ENCODE assay signal across 9 mouse cellular contexts in the genomic region with DNA sequence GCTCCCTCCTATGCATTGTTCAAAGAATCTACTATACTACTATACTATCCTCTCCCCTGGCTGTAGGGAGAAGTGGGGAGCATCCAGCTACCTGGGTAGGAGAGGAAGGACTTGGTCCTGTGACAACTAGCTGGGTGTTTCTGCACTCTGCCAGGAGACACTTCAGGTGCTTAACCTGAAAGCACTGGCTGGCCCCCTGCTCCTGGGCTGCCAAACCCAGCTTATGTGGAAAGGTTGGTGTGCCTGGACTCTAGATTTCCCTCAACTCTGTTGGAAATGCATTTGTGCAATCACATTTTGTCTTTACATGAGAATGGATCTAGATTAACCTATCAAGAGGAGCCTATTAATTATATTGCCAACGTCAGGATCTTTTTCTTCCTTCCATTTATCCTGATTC. TPM values are rescaled to one million over a fixed set of nuclear protein-coding genes. Genes with fewer than 3 reads are reported as not detected.
DNase-seq lines count a peak whose midpoint lies in the region; ATAC-seq and TF ChIP-seq lines count a peak whose summit lies in the region.
"Had no signal": no experiment of that assay in that cellular context is flagged by ENCODE, and none has a peak within 500 bp of the region (broad histone marks: within the 10 kb centered on the region; RNA-seq: fewer than 3 reads in every experiment).

No protein-coding gene starts in this region.

- H3K27me3 ChIP-seq in kidney, embryonic 14.5 days (ENCODE audit: control insufficient read depth, insufficient read depth, low read length), result no peaks in the 10 kb centered on the region; the same call in 1 of the 2 replicates
- 0 out of 2 replicates have a peak, but pooled peaks cover 2% of the 10 kb centered on the region for H3K27me3 ChIP-seq in embryonic facial prominence, embryonic 14.5 days (replicated peaks; ENCODE audit: control insufficient read depth, insufficient read depth, low read length)
- no peaks in the 10 kb centered on the region for H3K27me3 ChIP-seq in hindbrain, postnatal 0 days (ENCODE audit: insufficient read depth, low read length)
- H3K27me3 ChIP-seq in midbrain, embryonic 15.5 days (replicated peaks), result no peaks in the 10 kb centered on the region; the same call in 1 of the 2 replicates

- H3K4me2 ChIP-seq in kidney, embryonic 14.5 days (replicated peaks; ENCODE audit: low read depth, low read length), result peak overlapping the region; percentile 55
- peak overlapping the region; percentile 92 for H3K4me2 ChIP-seq in embryonic facial prominence, embryonic 14.5 days (ENCODE audit: low read depth, low read length)
- peak overlapping the region; percentile 91 for H3K4me2 ChIP-seq in hindbrain, postnatal 0 days (ENCODE audit: low read depth, low read length)
- peak overlapping the region; percentile 92 for H3K4me2 ChIP-seq in midbrain, embryonic 15.5 days

- H3K4me1 ChIP-seq in kidney, embryonic 14.5 days (ENCODE audit: control insufficient read depth, insufficient read depth, low read length), result no peaks in the 10 kb centered on the region; the same call in 1 of the 2 replicates
- peaks cover 14% of the 10 kb centered on the region for H3K4me1 ChIP-seq in embryonic facial prominence, embryonic 14.5 days (ENCODE audit: control insufficient read depth, insufficient read depth, low read length)
- peaks cover 27% of the 10 kb centered on the region for H3K4me1 ChIP-seq in hindbrain, postnatal 0 days (ENCODE audit: insufficient read depth, low read length)
- peaks cover 27% of the 10 kb centered on the region for H3K4me1 ChIP-seq in midbrain, embryonic 15.5 days

- ATAC-seq in kidney, embryonic 14.5 days (ENCODE audit: low FRiP score, low TSS enrichment), result no peak
- no peak for ATAC-seq in embryonic facial prominence, embryonic 14.5 days (ENCODE audit: low read depth)
- ATAC-seq in hindbrain, postnatal 0 days, result no peak
- no peak; the same call in 1 of the 2 replicates for ATAC-seq in midbrain, embryonic 15.5 days (replicated peaks)
- ATAC-seq in megakaryocyte-erythroid progenitor cell, adult 5-6 weeks (replicated peaks; ENCODE audit: low FRiP score, low TSS enrichment, poor library complexity, severe bottlenecking), result no peak

- no peak for DNase-seq in kidney, postnatal 4 days
- no peak for DNase-seq in embryonic facial prominence, embryonic 14.5 days (ENCODE audit: low spot score)
- DNase-seq in hindbrain, postnatal 0 days (ENCODE audit: low spot score), result no peak
- DNase-seq in layer of hippocampus, postnatal 14 days (ENCODE audit: low spot score in 2 of 2), result no peak
- DNase-seq in adrenal gland, postnatal 36 days, result no peak

- no peak overlapping the region for H3K9ac ChIP-seq in kidney, embryonic 14.5 days (ENCODE audit: low read depth, low read length)
- H3K9ac ChIP-seq in embryonic facial prominence, embryonic 14.5 days (ENCODE audit: low read depth, low read length), result no peak overlapping the region
- H3K9ac ChIP-seq in hindbrain, postnatal 0 days (replicated peaks; ENCODE audit: low read length), result peak overlapping the region; percentile 77; the same call in 1 of the 2 replicates
- H3K9ac ChIP-seq in midbrain, embryonic 15.5 days, result no peak overlapping the region

- 70% methylated on average over 1 of the region's 1 CpGs for WGBS in kidney, embryonic 14.5 days
- WGBS in embryonic facial prominence, embryonic 14.5 days, result 72% methylated on average over 1 of the region's 1 CpGs
- 59% methylated on average over 1 of the region's 1 CpGs for WGBS in hindbrain, postnatal 0 days
- 47% methylated on average over 1 of the region's 1 CpGs for WGBS in midbrain, embryonic 15.5 days

- H3K9me3 ChIP-seq in kidney, embryonic 14.5 days (ENCODE audit: control insufficient read depth, low read length), result no peaks in the 10 kb centered on the region
- no peaks in the 10 kb centered on the region for H3K9me3 ChIP-seq in embryonic facial prominence, embryonic 14.5 days (ENCODE audit: control insufficient read depth, low read length)
- H3K9me3 ChIP-seq in hindbrain, postnatal 0 days (ENCODE audit: low read length), result no peaks in the 10 kb centered on the region
- no peaks in the 10 kb centered on the region for H3K9me3 ChIP-seq in midbrain, embryonic 15.5 days
- H3K9me3 ChIP-seq: G1E had no signal

- TF ChIP-seq CTCF in hindbrain, postnatal 0 days (IDR thresholded peaks at IDR 0.05; ENCODE audit: low read depth), result no peak

- H3K27ac ChIP-seq in kidney, embryonic 14.5 days (ENCODE audit: low read depth, low read length), result no peak overlapping the region
- H3K27ac ChIP-seq in embryonic facial prominence, embryonic 14.5 days (replicated peaks; ENCODE audit: low read depth, low read length), result peak overlapping the region; percentile 83; the same call in 1 of the 2 replicates
- H3K27ac ChIP-seq in hindbrain, postnatal 0 days, result peak overlapping the region; percentile 81
- H3K27ac ChIP-seq in midbrain, embryonic 15.5 days, result peak overlapping the region; percentile 53

- no peaks in the 10 kb centered on the region for H3K36me3 ChIP-seq in kidney, embryonic 14.5 days (ENCODE audit: control insufficient read depth, insufficient read depth, low read length)
- peaks cover 8% of the 10 kb centered on the region; the same call in 1 of the 2 replicates for H3K36me3 ChIP-seq in embryonic facial prominence, embryonic 14.5 days (ENCODE audit: control insufficient read depth, insufficient read depth, low read length)
- no peaks in the 10 kb centered on the region for H3K36me3 ChIP-seq in hindbrain, postnatal 0 days (ENCODE audit: insufficient read depth, low read length)
- no peaks in the 10 kb centered on the region for H3K36me3 ChIP-seq in midbrain, embryonic 15.5 days (replicated peaks)
- H3K36me3 ChIP-seq: G1E had no signal

- 0 out of 2 replicates have a peak overlapping the region, but pooled peaks have one; percentile 63 for H3K4me3 ChIP-seq in kidney, embryonic 14.5 days (ENCODE audit: low read length)
- no peak overlapping the region; the same call in 1 of the 2 replicates for H3K4me3 ChIP-seq in embryonic facial prominence, embryonic 14.5 days (ENCODE audit: low read depth, low read length)
- no peak overlapping the region for H3K4me3 ChIP-seq in hindbrain, postnatal 0 days (ENCODE audit: low read length)
- H3K4me3 ChIP-seq in midbrain, embryonic 15.5 days, result 0 out of 2 replicates have a peak overlapping the region, but pooled peaks have one; percentile 47

RNA-seq across cellular contexts. Expression of gene Csf1, which starts 0.5 kb away (rescaled TPM):
- 3.9 and 8.5 TPM in 2 replicates for polyA plus RNA-seq in kidney, embryonic 14.5 days (2014; fragmentation: Nextera tagmentation; extraction: Ambion mirVana)
- polyA plus RNA-seq in embryonic facial prominence, embryonic 14.5 days (2014; fragmentation: Nextera tagmentation; extraction: Ambion mirVana), result 18.1 and 21.4 TPM in 2 replicates
- 13.1 and 15.1 TPM in 2 replicates for total RNA-seq in hindbrain, postnatal 0 days (2014; rRNA removed)
- polyA plus RNA-seq in hindbrain, postnatal 0 days (2015; fragmentation: Nextera tagmentation; extraction: Ambion mirVana), result 11.2 and 12.1 TPM in 2 replicates
- polyA plus RNA-seq in midbrain, embryonic 15.5 days (2015; fragmentation: Nextera tagmentation; extraction: Ambion mirVana), result 6.7 and 7.9 TPM in 2 replicates
- 0.35 TPM in 1 of 2 replicates, not detected in the other for total RNA-seq in megakaryocyte-erythroid progenitor cell, adult 5-6 weeks (2014; fragmentation: Nextera tagmentation)
- 0.50 TPM in 1 of 2 replicates, not detected in the other for total RNA-seq in megakaryocyte-erythroid progenitor cell, adult 5-6 weeks (2017)
- 10 to 100 TPM; 11.9 to 13.3 TPM for total RNA-seq in layer of hippocampus, postnatal 14 days (2021)
- total RNA-seq in adrenal gland, postnatal 36 days (2021), result 10 to 100 TPM; 14.2 to 27.4 TPM

Comparison
In these comparisons a context has a peak if more than half of its experiments do, and no peak if none do; other contexts are left out.
1. H3K4me3 ChIP-seq: peak in kidney, embryonic 14.5 days (single experiment) and midbrain, embryonic 15.5 days (single experiment); none in embryonic facial prominence, embryonic 14.5 days (single experiment) and hindbrain, postnatal 0 days (single experiment).
2. Peak in every context shown above with its lines, with median percentiles within 50 percentile points of each other: H3K4me2 ChIP-seq.